Mouse (Mus musculus) neural tube, embryonic 14.5 days (tissue): Measurements from ENCODE around the gene Vps50. TPM values are rescaled to one million over a fixed set of nuclear protein-coding genes. Genes with fewer than 3 reads are reported as not detected.

Experiments
- polyA plus RNA-seq: library from polyadenylated mRNA; unstranded; fragments of >200 nt; fragmentation: Nextera tagmentation; extraction: Ambion mirVana; gene quantifications from 2 replicates; pipeline ENCODE4 v1.2.1, GENCODE M21; 2014

The Vps50 gene
- polyA plus RNA-seq, 1 experiment from 2014 or later: 56.6 TPM

Other genes with a start within 250 kb of the Vps50 start
- gene Samd9l, start 98.8 kb upstream of the Vps50 start, polyA plus RNA-seq: 0.71 and 1.6 TPM in 2 replicates
- gene Hepacam2, start 84 bp upstream of the Vps50 start, polyA plus RNA-seq: 1.2 and 1.4 TPM in 2 replicates